Mouse (Mus musculus) testis, adult 2 months (tissue): ENCODE measurements at regions not wholly inside any gene's neighbourhood (a gene's known extent, or its start where the extent isn't known, plus 50 kb on each side); places are given as distances from the start of the nearest gene placed in this dataset.

Source experiments
- CTCF ChIP-seq: fragments of 200-500 bp; IDR thresholded peaks from 2 replicates; pipeline ENCODE4 v1.5.1; 2012; ENCODE audit warnings: low read depth, mild to moderate bottlenecking, inconsistent platforms, low read length, moderate library complexity; ENCODE audit not compliant: control insufficient read depth, insufficient read depth, insufficient replicate concordance
- POLR2A ChIP-seq: fragments of 200-500 bp; IDR thresholded peaks from 2 replicates; pipeline ENCODE4 v1.6.1; 2012; ENCODE audit warnings: low read depth, mild to moderate bottlenecking, inconsistent platforms, low read length, moderate library complexity; ENCODE audit not compliant: control insufficient read depth

- TF ChIP-seq POLR2A, result no peak
- no peak for TF ChIP-seq CTCF
These were observed 225.3 kb upstream of the Adgrl2 start for GRCm38 (mm10) chr3:149215691-149216090.
